Mouse (Mus musculus) left cerebral cortex, postnatal 10 days (tissue): ENCODE results near the gene Kxd1. TPM values are rescaled to one million over a fixed set of nuclear protein-coding genes. Genes with fewer than 3 reads are reported as not detected.

ENCODE experiments used
- DNase-seq, 2 experiments: peaks; one replicate each; pipeline ENCODE4 v3.0.0; 2021 to 2022; ENCODE audit warnings: low spot score in 2 of 2, mixed read lengths in 1 of 2; ENCODE audit errors: extremely low spot score in 1 of 2
- intact Hi-C: fragments of 180-260 bp; cut with DNase I; formaldehyde crosslinking; loops from one replicate; pipeline ENCODE4 v1.15.1; 2025
- total RNA-seq, 2 experiments: library from RNA; stranded (reverse); gene quantifications; 2 replicates each; pipeline ENCODE4 v1.2.3; 2021

The Kxd1 gene
- total RNA-seq, 2 experiments from 2014 or later: 37.5 to 41.2 TPM

- DNase-seq: no peak
- intact Hi-C loops: no loop called here
Measured at GRCm38 (mm10) chr8:70551558-70552161, 23.9 kb upstream of the Kxd1 start.

- DNase-seq: no peak
- intact Hi-C loops: no loop called here
Measured at GRCm38 (mm10) chr8:70549412-70550184, 21.8 kb upstream of the Kxd1 start.

GRCm38 (mm10) chr8:70547762-70548161 lies 20.0 kb upstream of the Kxd1 start:
- intact Hi-C loops: no loop called here
- DNase-seq: no peak

- intact Hi-C loops: no loop called here
- no peak for DNase-seq
Measured at GRCm38 (mm10) chr8:70546412-70546811, 18.7 kb upstream of the Kxd1 start.

- intact Hi-C loops: no loop called here
- DNase-seq: no peak
Measured at GRCm38 (mm10) chr8:70544200-70544687, 16.5 kb upstream of the Kxd1 start.

GRCm38 (mm10) chr8:70541081-70541480 lies 13.3 kb upstream of the Kxd1 start:
- no peak for DNase-seq
- intact Hi-C loops: no loop called here

GRCm38 (mm10) chr8:70540507-70541071 lies 12.8 kb upstream of the Kxd1 start:
- intact Hi-C loops: no loop called here
- DNase-seq: no peak

GRCm38 (mm10) chr8:70540013-70540506 lies 12.3 kb upstream of the Kxd1 start:
- intact Hi-C loops: no loop called here
- no peak for DNase-seq

GRCm38 (mm10) chr8:70539077-70539813 lies 11.5 kb upstream of the Kxd1 start, which contains the start of gene Ell:
TSS of gene Ell (plus strand) at chr8:70539457.
- intact Hi-C loops: no loop called here
- peak; percentile 99 to 100 for DNase-seq

GRCm38 (mm10) chr8:70538633-70539076 lies 10.9 kb upstream of the Kxd1 start:
- intact Hi-C loops: no loop called here
- DNase-seq: peak; percentile 99 to 100

GRCm38 (mm10) chr8:70538024-70538579 lies 10.3 kb upstream of the Kxd1 start:
- DNase-seq: peak in 1 of 2 experiments; percentile 79
- intact Hi-C loops: no loop called here

GRCm38 (mm10) chr8:70535701-70536100 lies 7.9 kb upstream of the Kxd1 start:
- intact Hi-C loops: no loop called here
- DNase-seq: no peak

GRCm38 (mm10) chr8:70535221-70535620 lies 7.5 kb upstream of the Kxd1 start:
- intact Hi-C loops: no loop called here
- DNase-seq: no peak

- no peak for DNase-seq
Measured at GRCm38 (mm10) chr8:70534281-70534680, 6.5 kb upstream of the Kxd1 start.

GRCm38 (mm10) chr8:70530314-70530713 lies 2.6 kb upstream of the Kxd1 start:
- intact Hi-C loops: no loop called here

More at GRCm38 (mm10) chr8:70534281-70534680, 6.5 kb upstream of the Kxd1 start:
- intact Hi-C loops: no loop called here

GRCm38 (mm10) chr8:70529741-70530161 lies 2.0 kb upstream of the Kxd1 start:
- no peak for DNase-seq
- intact Hi-C loops: no loop called here

More at GRCm38 (mm10) chr8:70530314-70530713, 2.6 kb upstream of the Kxd1 start:
- no peak for DNase-seq

GRCm38 (mm10) chr8:70529299-70529698 lies 1.5 kb upstream of the Kxd1 start:
- intact Hi-C loops: no loop called here
- DNase-seq: no peak

- DNase-seq: no peak
- intact Hi-C loops: no loop called here
Measured at GRCm38 (mm10) chr8:70528182-70528797, 534 bp upstream of the Kxd1 start.
